Comparison of ENCODE assay signal across 13 mouse cellular contexts in the genomic region with DNA sequence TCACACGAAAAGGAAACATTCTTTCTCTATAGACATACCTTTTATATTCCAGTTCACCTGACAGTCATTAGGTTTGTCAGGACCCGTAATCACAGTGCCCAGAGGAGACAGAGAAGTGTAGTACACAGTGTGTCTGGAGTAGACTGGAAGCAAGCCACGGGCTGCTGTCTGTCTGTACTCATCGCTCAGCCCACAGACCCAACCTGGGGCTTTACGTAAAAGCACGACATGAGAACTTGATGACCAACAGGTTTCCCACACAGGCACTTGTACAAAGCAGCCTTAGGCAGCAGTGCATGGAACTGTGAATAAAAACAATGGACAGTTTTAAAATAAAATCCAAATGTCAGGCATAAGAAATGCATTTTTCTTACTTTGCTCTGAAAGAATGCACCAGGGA.
"Had no signal": no experiment of that assay in that cellular context is flagged by ENCODE, and none has a peak within 500 bp of the region (broad histone marks: within the 10 kb centered on the region; RNA-seq: fewer than 3 reads in every experiment).

No protein-coding gene starts in this region.

- DNase-seq: kidney, postnatal 10 days; layer of hippocampus, postnatal 36 days; lung, embryonic 14.5 days; midbrain, embryonic 14.5 days; thymus, adult 18-20 months; thymus, postnatal 36 days had no signal

- H3K4me3 ChIP-seq: intestine, embryonic 15.5 days; kidney, embryonic 15.5 days; left cerebral cortex, adult 2 months; limb, embryonic 15.5 days had no signal

- H3K9ac ChIP-seq: intestine, embryonic 15.5 days; kidney, embryonic 15.5 days; limb, embryonic 15.5 days; lung, embryonic 14.5 days had no signal

- H3K27ac ChIP-seq: intestine, embryonic 15.5 days; kidney, embryonic 15.5 days; left cerebral cortex, adult 2 months; limb, embryonic 15.5 days; macrophage had no signal

- H3K9me3 ChIP-seq: intestine, embryonic 15.5 days; kidney, embryonic 15.5 days; limb, embryonic 15.5 days had no signal

- H3K36me3 ChIP-seq: intestine, embryonic 15.5 days; kidney, embryonic 15.5 days; limb, embryonic 15.5 days had no signal

- ATAC-seq: hindbrain, embryonic 16.5 days; intestine, embryonic 15.5 days; lung, postnatal 0 days had no signal

- H3K4me2 ChIP-seq: intestine, embryonic 15.5 days; kidney, embryonic 15.5 days; limb, embryonic 15.5 days; lung, embryonic 14.5 days had no signal

- H3K27me3 ChIP-seq: intestine, embryonic 15.5 days; kidney, embryonic 15.5 days; limb, embryonic 15.5 days had no signal
